Mouse (Mus musculus) skeletal muscle tissue, adult 2 months (tissue): Measurements from ENCODE around the gene Snx32.
A peak's percentile ranks its signal among the peaks of the same experiment; 100 is the strongest.

ENCODE experiments used
- DNase-seq: peaks from one replicate; pipeline ENCODE4 v3.0.0-alpha.2; 2012; ENCODE audit warnings: low read depth, low spot score

Snx32 gene

DNA sequence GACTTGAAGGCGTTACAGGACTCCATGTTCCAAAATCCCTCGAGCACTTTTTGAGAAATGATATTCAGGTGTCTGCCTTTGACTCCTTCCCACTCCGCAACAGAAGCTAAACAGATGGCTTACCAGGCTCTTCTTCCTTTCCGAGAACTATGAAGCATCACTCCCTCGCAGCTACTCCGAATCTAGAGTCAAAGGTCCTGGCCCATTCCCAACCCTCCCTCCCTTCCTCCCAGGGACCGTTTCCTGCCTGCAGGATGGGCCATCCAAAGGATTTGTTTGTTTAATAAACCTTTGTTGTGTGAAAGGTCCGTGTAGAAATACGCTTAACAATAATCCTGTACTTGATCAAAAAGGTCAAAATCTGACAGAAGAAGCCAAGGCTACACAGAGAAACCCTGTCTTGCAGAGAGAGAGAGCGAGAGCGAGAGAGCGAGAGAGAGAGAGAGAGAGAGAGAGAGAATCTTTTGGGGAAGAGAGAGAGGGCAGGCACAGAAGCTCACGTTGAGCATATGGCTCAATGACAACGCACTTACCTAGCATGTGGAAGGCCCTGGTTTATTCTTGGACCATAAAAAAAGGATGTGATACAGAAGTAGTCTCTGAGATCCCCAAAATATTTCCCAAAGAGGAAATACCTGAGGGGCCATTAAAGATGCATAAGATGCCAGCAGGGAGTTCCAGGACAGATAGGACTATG is 52.4 kb downstream of the Snx32 start, which contains the start of gene Ccdc85b:
Gene Ccdc85b, minus strand, starts transcription at position 149 of the 697 bp plus-strand sequence.
- DNase-seq: no peak

DNA sequence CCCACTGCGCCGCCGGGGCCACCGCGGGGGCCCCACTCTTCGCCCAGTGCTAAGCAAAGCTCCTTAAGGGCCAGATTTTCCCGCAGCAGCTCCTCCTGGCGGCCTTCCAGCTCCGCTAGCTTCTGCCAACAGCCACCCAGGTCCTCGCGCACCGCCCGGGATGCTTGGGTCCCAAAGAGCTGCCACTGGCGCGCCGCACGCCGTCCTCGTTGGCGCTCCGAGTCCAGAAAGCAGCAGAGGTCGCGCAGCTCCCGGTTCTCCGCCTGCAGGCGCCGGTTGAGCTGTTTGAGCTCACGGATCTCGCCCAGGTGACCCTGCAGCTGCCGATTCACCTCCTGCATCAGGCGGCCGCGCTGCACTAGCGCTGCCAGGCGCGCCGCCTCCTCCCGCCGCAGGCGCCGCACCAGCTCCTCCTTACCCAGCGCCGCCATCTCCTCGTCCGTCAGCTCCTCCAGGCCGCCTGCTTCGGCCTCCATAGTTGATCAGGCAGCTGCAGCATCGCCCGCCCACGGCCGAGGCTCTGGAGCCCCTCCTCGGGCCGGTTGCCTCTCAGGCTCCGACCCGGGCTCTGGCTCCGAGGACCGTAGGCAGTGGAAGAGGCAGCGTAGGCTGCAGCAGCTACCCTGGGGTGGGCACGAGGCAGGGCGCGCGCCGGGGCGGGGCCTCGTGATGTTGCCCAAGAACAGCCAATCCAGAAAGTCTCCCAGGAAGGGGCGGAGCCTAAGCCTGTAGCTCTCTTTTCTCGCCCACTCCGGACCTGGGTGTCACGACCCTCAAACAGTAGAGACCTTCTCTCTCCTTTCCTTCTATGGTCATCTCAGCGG is 53.2 kb downstream of the Snx32 start:
- peak; percentile 93 for DNase-seq

DNA sequence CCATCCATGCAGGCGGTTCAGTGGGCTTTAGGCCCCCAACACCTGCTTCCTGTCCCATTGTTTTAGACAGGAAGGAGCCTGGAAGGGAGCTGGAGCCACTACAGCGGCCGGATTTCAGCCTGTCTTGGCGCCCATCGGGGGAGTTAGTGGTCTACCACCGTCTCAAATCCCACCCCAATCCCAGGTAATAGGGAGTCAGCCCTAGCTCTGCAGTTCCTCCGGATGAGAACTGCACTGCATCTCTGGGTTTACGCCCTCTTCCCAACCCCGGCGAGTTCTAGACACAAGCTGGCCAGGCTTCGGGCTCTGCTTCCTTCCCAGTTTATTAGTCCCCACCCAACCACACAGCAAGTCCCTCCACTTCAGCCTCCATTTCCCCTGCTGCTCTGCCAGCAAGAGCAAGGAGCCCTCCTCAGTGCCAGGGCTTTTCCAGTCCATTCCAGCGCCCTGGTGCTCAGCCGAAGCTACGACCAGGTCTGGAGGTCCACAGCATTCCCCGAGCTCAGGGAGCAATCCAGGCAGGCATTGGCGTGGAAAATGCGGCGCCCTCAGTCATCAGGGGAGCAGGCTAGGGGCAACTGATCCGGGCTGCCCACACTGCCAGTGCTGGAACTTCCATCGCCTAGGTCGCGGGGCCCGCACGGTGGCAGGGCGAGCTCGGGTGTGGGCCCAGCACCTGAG is 54.0 kb downstream of the Snx32 start:
- DNase-seq: no peak

DNA sequence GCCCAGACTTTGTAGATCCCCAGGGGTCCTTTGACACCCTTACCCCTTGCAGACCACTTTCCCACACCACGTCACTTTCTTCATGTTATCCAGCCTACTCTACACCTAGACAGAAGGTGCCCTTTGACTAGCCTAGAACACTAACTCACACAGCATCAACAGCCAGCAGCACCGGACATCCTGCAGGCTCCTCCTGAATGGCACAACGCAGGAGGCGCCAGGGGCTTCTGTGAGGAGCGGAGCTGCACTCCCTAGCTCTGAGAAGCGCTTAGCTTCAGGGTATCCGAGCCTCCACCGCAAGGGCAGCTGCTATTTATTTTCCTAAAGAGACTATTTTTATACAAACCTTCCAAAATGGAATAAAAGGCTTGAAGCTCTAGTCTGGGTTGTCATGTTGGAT is 54.8 kb downstream of the Snx32 start:
- DNase-seq: no peak

DNA sequence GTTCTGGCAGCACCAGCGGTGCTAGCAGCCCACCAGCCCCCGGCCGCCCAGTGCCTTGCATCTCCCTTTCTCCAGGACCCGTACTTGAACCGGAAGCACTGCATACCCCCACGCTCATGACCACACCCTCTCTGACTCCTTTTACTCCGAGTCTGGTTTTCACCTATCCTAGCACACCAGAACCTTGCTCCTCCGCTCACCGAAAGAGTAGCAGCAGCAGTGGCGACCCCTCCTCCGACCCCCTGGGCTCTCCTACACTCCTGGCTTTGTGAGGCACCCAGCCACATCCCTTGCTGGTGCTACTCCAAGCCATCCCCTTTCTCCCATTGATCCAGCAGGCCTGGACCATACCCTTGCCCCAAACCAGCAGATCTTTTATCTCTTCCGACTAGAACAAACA is 55.3 kb downstream of the Snx32 start:
- DNase-seq: no peak

DNA sequence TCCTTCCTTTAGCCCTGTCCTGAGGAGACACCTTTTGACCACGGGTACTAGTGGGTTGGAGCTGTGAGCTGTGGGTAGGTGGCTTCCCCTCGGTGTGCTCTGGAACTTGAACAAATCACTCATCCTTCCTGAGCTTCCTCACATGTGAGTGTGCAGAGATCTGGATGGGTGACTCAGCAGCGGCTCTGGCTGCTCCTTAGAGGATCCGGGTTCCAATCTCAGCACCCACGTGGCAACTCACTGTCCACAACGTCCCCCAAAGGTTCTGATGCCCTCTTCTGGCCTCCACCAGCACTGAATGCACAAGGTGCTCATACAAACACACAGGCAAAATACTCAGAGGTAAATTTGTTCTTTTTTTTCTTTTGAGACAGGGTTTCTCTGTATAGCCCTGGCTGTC is 58.6 kb downstream of the Snx32 start:
- DNase-seq: no peak

DNA sequence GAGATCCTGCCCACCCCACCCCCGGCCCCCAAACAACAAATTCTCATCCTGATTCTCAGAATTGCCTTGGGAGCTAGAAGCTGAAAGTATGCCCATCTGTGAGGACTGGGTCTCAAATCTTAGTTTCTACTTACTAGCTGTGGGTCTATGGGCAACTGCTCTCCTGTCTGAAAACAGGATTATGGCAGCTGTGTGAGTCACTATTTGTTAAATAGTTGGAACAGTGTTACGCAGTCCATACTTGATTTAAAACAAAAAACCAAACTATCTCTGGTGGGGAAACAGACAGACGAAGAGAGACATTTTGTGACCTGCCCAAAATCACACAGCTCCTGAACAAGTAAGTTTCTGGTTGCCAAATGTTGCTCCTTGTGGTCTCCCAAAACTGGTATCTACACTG is 60.7 kb downstream of the Snx32 start:
- no peak for DNase-seq

DNA sequence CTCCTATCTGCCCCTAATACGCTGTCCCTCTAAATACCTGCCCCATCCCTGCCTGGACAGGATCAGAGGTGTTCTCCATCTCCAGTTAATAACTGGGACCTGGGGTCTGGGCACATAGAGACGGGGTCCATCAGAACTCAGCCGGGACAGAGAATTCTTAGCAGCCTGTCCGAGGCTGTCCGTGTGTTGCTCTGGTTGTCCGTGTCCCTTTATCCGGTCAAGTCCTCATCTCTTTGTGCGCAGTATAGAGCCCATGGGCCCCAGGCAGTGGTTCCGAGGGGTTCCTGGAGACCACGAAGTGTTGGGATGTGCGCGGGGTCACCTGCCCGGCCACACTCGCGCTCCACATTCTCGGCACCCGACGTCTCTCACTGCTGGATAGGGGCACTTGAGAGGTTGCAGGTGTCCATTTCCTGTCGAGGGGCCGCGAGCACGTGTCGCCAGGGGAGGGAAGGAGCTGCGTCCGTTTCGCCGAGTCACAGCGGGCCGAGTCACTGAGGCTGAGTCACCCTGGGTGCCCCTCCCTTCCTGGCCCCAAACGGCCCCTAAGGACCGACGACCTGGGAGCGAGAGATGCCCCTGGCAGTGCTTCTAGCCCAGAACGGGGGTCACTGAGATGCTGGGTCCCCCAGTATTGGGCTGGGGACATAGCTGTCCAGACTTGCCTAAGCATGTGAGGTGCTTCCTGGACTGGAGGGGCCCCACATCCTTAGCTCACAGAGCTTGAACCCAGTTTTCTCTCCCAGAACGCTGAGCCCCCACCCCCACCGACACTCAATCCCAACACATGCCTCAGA is 61.8 kb downstream of the Snx32 start:
- no peak for DNase-seq

DNA sequence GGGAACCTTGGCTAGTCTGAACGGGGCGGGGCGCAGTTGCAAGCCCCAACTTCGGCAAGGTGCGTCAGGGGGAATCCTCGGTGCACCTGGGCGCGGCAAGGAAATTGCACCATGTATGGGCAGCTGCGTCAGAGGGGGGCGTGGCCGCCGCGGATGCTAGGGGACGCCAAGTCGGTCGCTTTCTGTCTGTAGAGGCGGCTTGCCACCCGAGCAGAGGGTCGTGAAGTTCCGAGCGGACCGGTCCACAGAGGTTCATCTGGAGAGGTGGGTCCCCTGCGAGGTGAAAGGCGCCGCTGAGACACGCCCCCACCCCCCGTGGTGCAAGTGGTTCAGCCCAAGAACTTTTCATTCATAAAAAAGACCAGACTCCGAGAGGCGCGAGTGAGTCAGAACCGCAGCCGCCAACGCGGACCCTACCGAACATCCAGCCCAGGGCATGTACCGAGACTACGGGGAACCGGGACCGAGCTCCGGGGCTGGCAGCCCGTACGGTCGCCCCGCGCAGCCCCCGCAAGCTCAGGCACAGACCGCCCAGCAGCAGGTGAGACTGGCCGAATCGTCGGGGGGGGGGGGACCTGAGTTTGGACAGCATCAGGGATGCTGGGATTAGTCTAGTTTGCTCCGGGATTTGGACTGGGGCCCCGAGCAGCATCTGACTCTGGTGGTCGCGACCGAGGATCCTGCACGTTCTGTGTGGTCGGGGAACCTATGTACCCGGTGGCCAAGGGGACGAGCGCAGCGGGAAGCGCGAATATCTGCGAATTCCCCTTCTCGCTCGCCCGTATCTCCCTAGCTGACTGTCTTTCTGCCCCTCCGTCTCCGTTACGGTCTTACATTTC is 62.6 kb downstream of the Snx32 start, which contains the start of gene Fosl1:
Gene Fosl1, plus strand, starts transcription at position 33 of the 839 bp plus-strand sequence.
- no peak for DNase-seq

DNA sequence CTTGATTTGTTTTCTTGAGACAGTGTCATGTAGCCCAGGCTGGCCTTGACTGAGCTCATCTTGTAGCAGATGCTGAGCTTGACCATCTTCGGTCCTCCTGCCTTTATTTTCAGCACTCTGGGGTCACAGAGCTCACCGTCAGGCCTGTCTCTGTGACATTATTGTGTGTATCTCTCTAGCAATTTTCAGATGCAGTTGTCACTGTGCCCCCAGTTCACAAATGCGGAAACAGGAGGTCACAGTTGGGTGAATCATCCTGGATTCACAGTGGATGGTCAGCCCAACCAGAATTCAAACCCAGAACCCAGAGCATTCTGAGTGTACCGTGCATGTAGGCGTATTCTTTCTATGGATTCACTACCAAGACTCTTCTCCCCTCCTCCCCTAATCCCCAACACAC is 64.6 kb downstream of the Snx32 start:
- DNase-seq: no peak

DNA sequence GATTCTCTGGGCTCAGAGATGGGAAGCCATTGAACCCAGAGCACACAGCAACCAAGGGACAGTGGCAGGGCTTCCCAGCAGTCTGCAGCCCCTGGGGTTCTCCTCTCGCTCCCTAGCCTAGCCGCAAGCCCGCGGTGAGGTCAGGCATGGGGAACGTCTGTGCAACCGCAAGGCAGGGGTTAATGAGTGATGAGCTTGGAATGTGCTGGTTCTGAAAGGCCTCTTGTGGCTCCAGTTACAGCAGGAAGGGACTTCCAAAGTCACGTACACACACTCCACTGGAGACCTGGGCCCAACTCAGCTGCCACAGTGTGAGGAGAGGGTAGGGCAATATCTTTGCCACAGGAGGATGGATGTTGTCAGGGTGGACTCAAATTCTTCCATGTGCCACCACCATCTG is 65.4 kb downstream of the Snx32 start:
- no peak for DNase-seq

DNA sequence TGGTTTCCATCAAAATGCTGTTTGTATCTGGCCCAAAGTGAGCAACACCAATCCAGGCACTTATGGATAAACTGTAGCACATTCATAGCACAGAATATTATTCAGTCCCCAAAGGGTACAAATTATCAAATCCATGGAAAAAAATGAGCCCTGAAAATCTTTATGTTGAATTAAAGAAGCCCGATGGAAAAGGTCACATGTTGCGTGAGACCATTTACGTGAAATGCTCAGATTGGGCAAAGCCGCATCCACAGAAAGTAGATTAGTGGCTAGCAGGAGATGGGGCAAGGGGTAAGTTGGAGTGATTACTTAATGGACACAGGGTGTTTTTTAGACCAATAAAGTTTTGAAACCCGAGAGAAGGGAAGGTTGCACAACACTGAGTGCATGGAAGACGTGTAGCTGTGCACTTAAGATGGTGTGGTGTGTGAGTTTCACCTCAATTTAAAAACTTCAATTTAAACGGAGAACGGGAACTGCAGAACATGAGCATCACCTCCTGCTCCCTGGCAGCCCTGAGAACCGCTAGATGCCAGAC is 65.9 kb downstream of the Snx32 start:
- DNase-seq: no peak
